Mouse (Mus musculus): Measurements from ENCODE around the gene Aldh16a1.

DNA sequence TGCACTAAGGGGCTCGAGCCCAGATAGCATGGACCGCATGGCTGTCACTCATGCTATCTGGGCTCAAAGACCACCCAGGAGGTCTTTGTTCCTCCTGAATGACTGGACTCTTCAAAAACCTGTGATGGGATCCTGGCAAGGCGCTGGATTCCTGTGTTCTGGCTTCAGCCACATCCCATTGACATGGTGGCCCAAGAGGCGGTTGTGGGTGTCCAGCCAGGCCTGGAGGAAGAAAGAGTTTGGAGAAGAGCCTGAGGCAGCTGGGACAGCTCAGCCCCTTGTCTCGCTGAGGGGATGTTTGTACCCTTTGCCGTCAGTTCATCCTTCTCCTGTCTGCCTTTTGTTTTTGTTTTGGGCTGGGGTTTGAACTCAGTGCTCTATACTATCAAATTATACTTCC is 4.8 kb downstream of the Aldh16a1 start:
- TF ChIP-seq CTCF (IDR thresholded peaks at IDR 0.05; ENCODE audit: control insufficient read depth, insufficient read depth, insufficient read length): no peak
- no peak for TF ChIP-seq MYOG (IDR thresholded peaks at IDR 0.05; ENCODE audit: control insufficient read depth, extremely low read depth, insufficient read length)
- TF ChIP-seq FOSL1 (IDR thresholded peaks at IDR 0.05; ENCODE audit: insufficient read depth, low read length, poor library complexity, severe bottlenecking): no peak
- TF ChIP-seq USF1 (IDR thresholded peaks at IDR 0.05; ENCODE audit: low read depth): no peak
- TF ChIP-seq MAX (IDR thresholded peaks at IDR 0.05): no peak

Data from C2C12 (cell line).